Mouse (Mus musculus) heart, postnatal 0 days (tissue): Measurements from ENCODE around the gene Sult1a1.

Experiments used
- CTCF ChIP-seq: IDR thresholded peaks from 2 replicates; pipeline ENCODE4 v1.5.1; 2016; ENCODE audit warnings: antibody characterized with exemption, control low read depth, low read depth
- EP300 ChIP-seq: IDR thresholded peaks from 2 replicates; pipeline ENCODE4 v1.6.1; 2016; ENCODE audit warnings: antibody characterized with exemption, low read depth

DNA sequence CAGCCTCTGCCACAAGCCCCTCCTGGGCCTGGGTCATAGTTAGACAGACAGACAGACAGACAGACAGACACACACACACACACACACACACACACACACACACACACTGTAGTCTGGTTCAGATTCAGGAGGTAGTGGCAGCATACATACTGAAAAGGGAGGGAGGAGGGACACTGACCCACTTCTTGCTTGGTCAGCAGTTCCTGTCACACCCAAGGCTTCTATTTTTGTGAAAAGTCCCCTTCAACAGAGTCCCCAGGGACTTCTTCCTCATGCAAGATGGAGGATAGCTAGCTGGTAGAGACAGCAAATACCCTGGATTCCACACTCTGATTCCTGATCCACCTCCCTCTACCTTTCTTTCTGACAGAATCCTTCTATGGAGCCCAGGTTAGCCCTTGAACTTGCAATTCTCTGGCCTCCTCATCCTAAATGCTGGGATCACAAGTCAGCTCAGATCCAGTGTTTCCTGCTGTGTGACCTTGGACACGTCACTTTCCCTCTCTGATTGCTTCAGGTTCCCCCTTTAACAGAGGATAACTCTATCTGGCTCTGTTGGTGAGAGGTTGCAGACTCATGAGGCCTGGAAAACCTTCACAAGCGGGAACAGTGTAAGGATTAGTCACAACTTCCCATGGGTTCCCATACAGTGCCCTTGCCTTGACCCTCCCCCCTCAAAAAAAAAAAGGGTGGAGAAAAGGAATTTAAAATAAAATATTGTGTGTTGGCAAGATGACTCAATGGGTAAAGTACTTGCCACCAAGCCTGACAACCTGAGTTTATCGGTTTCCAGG is 50.2 kb downstream of the Sult1a1 start:
- TF ChIP-seq CTCF (no peak), EP300 (no peak)
